Mouse (Mus musculus): ENCODE measurements around the gene Igfbp1. TPM values are rescaled to one million over a fixed set of nuclear protein-coding genes. Genes with fewer than 3 reads are reported as not detected.

The Igfbp1 gene
- polyA plus RNA-seq (2016; fragmentation: Nextera tagmentation; extraction: Ambion mirVana), result 39.5 and 41.4 TPM in 2 replicates

DNA sequence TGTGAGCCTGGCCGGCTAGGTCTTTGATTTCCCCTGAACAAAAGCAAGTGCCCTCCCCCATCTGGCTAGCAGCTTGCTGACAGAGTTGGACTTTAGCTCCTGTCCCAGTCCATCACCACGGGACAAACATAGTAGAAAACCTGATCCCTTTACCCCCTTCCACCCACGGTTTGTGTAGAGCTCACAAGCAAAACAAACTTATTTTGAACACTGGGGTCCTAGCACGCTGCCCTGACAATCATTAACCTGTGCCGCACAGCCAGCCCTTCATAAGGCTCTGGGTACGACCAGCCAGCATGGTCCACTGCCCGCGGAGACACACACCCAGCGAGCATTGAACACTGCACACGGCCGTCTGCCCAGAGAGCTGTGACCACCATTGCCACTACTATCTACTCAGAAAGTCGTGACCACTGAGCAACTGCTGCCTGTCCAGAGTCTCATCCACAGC is at the start of gene Igfbp1:
Igfbp1 (plus strand) TSS at position 292 of the 451 bp plus-strand sequence.
- Histone ChIP-seq H3K4me3 (peak within 1 kb of the TSS; percentile 40), H3K9ac (peak within 1 kb of the TSS; percentile 56; the same call in 1 of the 2 replicates), H3K4me2 (peak within 1 kb of the TSS; percentile 40), H3K27ac (peak within 1 kb of the TSS; percentile 71), H3K36me3 (no peaks in the 10 kb centered on the region), H3K27me3 (replicated peaks) (no peaks in the 10 kb centered on the region), H3K9me3 (replicated peaks) (no peaks in the 10 kb centered on the region; the same call in 1 of the 2 replicates), H3K4me1 (no peaks in the 10 kb centered on the region)
- ATAC-seq, result peak; percentile 73
- 55% methylated on average over 12 of the region's 12 CpGs for WGBS (ENCODE audit: insufficient replicate concordance)

DNA sequence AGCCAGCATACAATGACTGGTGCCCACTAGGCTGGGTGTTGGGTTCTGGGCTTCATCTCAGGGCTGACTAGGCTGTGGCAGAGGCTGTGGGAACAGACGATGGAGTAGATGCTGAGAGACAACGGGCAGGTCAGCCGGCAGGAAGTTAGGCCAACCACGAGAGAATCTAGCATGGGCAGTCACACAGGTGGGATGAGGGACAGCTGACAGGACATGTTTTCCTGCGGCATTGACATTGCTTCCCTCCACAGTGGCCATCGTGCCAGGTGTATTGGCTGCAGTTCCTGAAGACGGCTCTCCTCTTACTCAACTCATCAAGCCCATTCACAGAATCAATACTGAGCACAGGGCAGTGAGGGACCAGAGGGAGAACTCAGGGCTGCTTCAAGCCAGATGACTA is 49.6 kb upstream of the Igfbp1 start:
- WGBS (ENCODE audit: insufficient replicate concordance), result 62% methylated on average over 7 of the region's 7 CpGs
- Histone ChIP-seq H3K27ac (no peak overlapping the region), H3K4me3 (no peak overlapping the region), H3K4me2 (no peak overlapping the region), H3K9me3 (replicated peaks) (no peaks in the 10 kb centered on the region), H3K27me3 (replicated peaks) (no peaks in the 10 kb centered on the region), H3K9ac (no peak overlapping the region), H3K36me3 (no peaks in the 10 kb centered on the region), H3K4me1 (no peaks in the 10 kb centered on the region)
- ATAC-seq, result no peak

DNA sequence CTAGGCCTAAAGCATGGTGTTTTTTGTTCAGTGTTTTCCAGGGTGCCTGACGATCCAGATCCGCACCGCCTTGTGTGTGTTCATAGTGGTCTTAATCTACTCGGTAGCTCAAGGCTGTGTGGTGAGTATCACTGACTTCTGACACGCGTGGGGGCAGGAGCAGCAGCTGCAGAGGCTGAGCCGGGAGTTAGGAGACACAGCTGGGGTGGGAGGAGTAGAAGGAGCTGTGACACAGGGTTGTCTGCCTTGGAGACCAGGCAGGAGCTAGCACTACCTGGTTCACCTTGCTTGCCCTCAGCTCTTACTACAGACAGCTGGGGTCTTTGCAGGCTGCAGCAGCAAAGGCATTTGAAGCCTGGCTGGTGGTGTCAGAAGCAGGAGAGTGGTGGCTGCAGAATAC is 48.1 kb upstream of the Igfbp1 start:
- no peak overlapping the region for H3K4me3 ChIP-seq
- no peak overlapping the region for H3K4me2 ChIP-seq
- H3K9me3 ChIP-seq (replicated peaks), result no peaks in the 10 kb centered on the region
- H3K4me1 ChIP-seq, result no peaks in the 10 kb centered on the region
- no peaks in the 10 kb centered on the region for H3K27me3 ChIP-seq (replicated peaks)
- 62% methylated on average over 7 of the region's 7 CpGs for WGBS (ENCODE audit: insufficient replicate concordance)
- H3K36me3 ChIP-seq, result no peaks in the 10 kb centered on the region
- no peak overlapping the region for H3K9ac ChIP-seq
- ATAC-seq, result no peak
- H3K27ac ChIP-seq, result no peak overlapping the region

DNA sequence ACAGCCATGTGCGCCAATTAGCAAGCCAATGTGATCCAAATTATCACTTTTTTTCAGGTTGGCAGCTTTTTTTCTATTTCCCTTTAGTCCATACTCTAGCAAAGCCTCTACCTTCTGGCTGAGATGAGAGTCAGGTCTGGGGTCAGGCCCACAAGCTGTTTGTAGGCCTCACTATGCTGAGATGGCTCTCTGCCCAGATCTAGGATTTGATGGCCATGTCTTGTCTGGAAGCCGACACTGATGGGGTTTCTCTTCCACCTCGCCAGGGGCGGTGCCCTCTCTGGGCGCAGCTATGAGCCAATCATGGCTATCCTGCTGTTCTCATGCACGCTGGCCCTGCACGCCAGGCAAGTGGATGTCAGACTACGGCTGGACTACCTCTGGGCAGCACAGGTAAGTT is 47.1 kb upstream of the Igfbp1 start:
- Histone ChIP-seq H3K27ac (no peak overlapping the region), H3K9me3 (replicated peaks) (no peaks in the 10 kb centered on the region), H3K9ac (no peak overlapping the region), H3K4me3 (no peak overlapping the region), H3K36me3 (no peaks in the 10 kb centered on the region), H3K27me3 (replicated peaks) (no peaks in the 10 kb centered on the region), H3K4me2 (no peak overlapping the region), H3K4me1 (no peaks in the 10 kb centered on the region)
- no peak for ATAC-seq
- 74% methylated on average over 8 of the region's 8 CpGs for WGBS (ENCODE audit: insufficient replicate concordance)

DNA sequence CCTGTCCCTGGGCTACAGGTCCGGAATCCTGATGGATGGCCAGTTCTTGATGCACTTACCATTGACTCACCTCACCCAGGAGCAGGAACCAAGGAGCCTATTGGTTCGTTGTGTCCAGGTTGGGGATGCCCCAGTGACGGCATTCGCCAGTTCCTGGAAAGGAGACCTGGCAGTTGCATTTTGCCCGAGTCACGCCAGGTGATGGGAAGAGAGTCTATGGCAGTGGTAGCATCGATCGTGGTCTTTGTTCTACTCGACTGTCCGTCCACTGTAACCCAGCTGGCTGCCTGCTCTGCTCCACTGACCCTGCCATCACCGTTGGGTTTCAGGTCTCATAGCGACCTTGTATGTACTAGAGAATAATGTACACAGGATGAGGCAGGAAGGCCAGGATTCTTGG is 45.2 kb upstream of the Igfbp1 start:
- 73% methylated on average over 12 of the region's 12 CpGs for WGBS (ENCODE audit: insufficient replicate concordance)
- H3K4me3 ChIP-seq, result no peak overlapping the region
- H3K4me2 ChIP-seq, result no peak overlapping the region
- H3K9me3 ChIP-seq (replicated peaks), result no peaks in the 10 kb centered on the region
- no peaks in the 10 kb centered on the region for H3K27me3 ChIP-seq (replicated peaks)
- H3K9ac ChIP-seq, result no peak overlapping the region
- H3K27ac ChIP-seq, result peak overlapping the region; percentile 34; the same call in 1 of the 2 replicates
- no peak for ATAC-seq
- H3K36me3 ChIP-seq, result no peaks in the 10 kb centered on the region
- no peaks in the 10 kb centered on the region for H3K4me1 ChIP-seq

DNA sequence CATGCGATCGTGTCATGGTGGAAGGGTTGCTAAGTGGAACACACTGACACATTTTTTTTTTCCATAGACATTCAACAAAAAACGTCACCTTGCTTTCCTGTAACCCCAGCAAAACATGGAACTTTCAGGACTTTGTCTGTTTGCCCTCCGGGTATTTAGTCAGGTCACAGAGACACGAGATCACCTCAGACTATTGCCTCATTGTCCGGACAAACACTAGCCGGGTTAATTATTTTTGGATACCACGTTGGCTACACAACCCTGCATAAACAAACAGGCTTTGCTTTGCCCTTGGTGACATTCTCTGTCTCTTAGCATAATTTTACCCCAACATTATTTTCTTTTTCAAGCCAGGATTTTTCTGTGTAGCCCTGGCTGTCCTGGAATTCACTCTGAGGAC is 44.5 kb upstream of the Igfbp1 start:
- ATAC-seq, result peak; percentile 55
- Histone ChIP-seq H3K27me3 (replicated peaks) (no peaks in the 10 kb centered on the region), H3K4me1 (no peaks in the 10 kb centered on the region), H3K4me2 (no peak overlapping the region), H3K9me3 (replicated peaks) (no peaks in the 10 kb centered on the region), H3K4me3 (no peak overlapping the region), H3K9ac (no peak overlapping the region), H3K27ac (0 out of 2 replicates have a peak overlapping the region, but pooled peaks have one; percentile 34), H3K36me3 (no peaks in the 10 kb centered on the region)
- whole genome bisulfite sequencing (ENCODE audit: insufficient replicate concordance), result 66% methylated on average over 8 of the region's 8 CpGs

DNA sequence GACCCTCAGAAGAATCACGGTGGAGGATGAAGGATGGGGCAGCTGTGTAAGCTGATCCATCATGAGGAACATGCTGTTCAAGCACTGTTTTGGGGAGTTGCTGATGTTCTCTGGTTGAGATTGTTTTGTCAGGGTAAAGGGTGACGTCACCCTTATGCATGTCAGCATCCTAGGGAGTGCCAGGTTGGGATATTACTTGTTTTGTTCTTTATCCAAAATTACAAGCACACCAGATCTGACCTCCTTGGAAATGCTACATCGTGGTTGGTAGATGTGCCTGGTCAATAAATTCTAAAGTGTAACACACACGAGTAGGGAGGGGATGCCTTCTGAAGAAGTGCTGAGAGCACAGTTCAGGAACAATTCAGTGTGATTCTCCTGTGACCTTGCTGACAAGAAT is 41.2 kb upstream of the Igfbp1 start:
- no peak for ATAC-seq
- Histone ChIP-seq H3K27me3 (replicated peaks) (no peaks in the 10 kb centered on the region), H3K4me3 (no peak overlapping the region), H3K4me2 (no peak overlapping the region), H3K9ac (no peak overlapping the region), H3K36me3 (no peaks in the 10 kb centered on the region), H3K9me3 (replicated peaks) (no peaks in the 10 kb centered on the region), H3K4me1 (peaks cover 17% of the 10 kb centered on the region), H3K27ac (no peak overlapping the region)
- WGBS (ENCODE audit: insufficient replicate concordance), result 55% methylated on average over 4 of the region's 4 CpGs

DNA sequence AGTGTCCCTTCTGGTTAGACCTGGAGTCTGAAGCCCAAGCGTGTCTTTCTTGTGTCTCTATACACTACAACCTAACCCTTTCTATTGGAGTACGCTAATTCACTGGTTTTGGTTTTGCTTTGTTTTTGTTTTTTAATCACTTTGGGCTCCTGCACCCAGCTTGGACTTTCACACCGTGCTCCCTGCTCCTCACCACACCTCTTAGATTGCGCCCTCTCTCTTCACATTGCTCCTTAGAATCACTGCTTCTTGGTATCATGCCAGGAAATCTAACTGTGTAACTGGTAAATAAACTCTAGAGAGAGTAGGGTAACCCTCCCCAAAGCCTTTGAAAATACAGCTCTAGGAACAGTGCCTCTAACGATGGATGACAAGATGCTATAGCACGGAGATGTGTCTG is 39.4 kb upstream of the Igfbp1 start:
- Histone ChIP-seq H3K4me3 (no peak overlapping the region), H3K4me1 (peaks cover 17% of the 10 kb centered on the region), H3K4me2 (no peak overlapping the region), H3K9me3 (replicated peaks) (no peaks in the 10 kb centered on the region), H3K27me3 (replicated peaks) (no peaks in the 10 kb centered on the region), H3K9ac (no peak overlapping the region), H3K27ac (no peak overlapping the region), H3K36me3 (no peaks in the 10 kb centered on the region)
- no peak for ATAC-seq
- WGBS (ENCODE audit: insufficient replicate concordance), result 61% methylated on average over 6 of the region's 6 CpGs

DNA sequence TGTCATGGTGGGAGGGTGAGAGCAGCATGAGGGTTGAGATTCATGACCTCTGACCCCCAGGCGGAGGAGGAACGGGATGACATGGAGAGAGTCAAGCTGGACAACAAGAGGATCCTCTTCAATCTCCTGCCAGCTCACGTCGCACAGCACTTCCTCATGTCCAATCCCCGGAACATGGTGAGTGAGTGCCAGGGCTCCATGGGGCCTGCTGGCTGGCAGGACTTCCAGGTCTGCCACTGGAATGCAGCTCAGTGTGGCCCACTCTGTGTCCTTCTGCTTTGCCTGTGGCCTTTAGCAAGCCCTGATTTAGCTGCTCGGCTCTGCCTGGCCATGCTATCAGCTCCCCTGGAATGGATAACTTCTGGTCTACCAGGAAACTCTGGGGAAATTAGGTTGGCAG is 37.4 kb upstream of the Igfbp1 start:
- no peaks in the 10 kb centered on the region for H3K27me3 ChIP-seq (replicated peaks)
- 72% methylated on average over 6 of the region's 6 CpGs for WGBS (ENCODE audit: insufficient replicate concordance)
- ATAC-seq, result no peak
- H3K27ac ChIP-seq, result peak overlapping the region; percentile 64; the same call in 1 of the 2 replicates
- H3K4me2 ChIP-seq, result no peak overlapping the region
- H3K4me3 ChIP-seq, result no peak overlapping the region
- H3K4me1 ChIP-seq, result peaks cover 17% of the 10 kb centered on the region
- no peak overlapping the region for H3K9ac ChIP-seq
- no peaks in the 10 kb centered on the region for H3K9me3 ChIP-seq (replicated peaks)
- no peaks in the 10 kb centered on the region for H3K36me3 ChIP-seq

DNA sequence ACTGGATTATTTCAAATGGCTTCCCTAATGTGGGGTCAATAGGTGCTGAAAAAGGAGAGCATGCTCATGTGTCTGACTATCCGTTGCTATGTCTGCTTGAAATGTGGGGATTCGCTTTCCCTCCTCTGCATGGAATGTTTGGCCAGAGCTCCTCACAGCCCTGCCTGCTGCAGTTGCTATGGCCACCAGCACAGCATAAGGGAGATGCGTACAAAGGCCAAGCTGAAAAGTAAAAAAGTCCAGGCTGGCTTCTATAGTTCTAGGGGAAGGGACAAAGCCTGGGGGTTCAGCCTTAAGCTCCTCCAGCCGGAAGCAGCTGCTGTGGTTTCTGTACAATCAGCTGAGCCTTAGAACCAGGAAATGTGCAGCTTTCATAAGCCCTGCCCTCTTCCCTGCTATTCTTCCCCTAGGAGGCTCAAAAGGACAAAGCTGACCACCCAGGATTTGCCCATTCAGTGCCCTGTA is 36.9 kb upstream of the Igfbp1 start:
- H3K9ac ChIP-seq, result no peak overlapping the region
- no peaks in the 10 kb centered on the region for H3K9me3 ChIP-seq (replicated peaks)
- peak; percentile 52 for ATAC-seq
- H3K4me1 ChIP-seq, result peaks cover 17% of the 10 kb centered on the region
- no peaks in the 10 kb centered on the region for H3K36me3 ChIP-seq
- no peaks in the 10 kb centered on the region for H3K27me3 ChIP-seq (replicated peaks)
- no peak overlapping the region for H3K4me3 ChIP-seq
- H3K27ac ChIP-seq, result peak overlapping the region; percentile 64
- WGBS (ENCODE audit: insufficient replicate concordance), result 45% methylated on average over 4 of the region's 4 CpGs
- H3K4me2 ChIP-seq, result no peak overlapping the region

DNA sequence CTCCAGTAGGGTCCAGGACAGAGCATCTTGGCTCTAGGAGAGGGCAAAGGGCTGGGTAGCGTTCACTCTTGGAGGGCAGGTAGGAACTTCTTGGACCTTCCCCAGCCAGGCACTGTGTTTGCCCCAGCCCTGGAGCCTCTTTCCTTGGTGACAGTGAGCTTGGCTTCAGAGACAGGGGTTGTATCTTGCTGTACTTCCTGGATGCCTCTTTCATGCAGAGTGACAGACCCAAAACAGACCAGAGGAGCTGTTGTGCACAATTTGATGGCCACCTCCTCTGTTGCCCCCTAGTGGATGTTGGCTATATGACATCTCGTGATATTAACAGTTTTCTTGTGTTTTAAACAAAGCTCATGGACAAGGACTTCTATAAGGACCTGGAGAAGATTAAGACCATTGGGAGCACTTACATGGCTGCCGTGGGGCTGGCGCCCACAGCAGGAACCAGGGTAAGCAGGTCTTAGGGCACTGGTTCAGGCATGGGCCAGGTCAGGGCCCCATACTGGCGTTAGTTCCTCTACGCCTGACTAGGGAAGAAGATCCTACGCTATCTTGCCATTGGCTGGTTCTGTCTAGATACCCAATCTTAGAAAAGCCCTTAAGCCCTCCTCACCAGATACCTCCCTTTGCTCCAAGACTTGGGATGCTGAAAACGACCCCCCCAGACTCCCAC is 35.9 kb upstream of the Igfbp1 start:
- Histone ChIP-seq H3K9me3 (replicated peaks) (no peaks in the 10 kb centered on the region), H3K4me2 (no peak overlapping the region), H3K27me3 (replicated peaks) (no peaks in the 10 kb centered on the region), H3K4me1 (peaks cover 17% of the 10 kb centered on the region), H3K27ac (peak overlapping the region; percentile 64; the same call in 1 of the 2 replicates), H3K4me3 (no peak overlapping the region), H3K9ac (no peak overlapping the region), H3K36me3 (no peaks in the 10 kb centered on the region)
- WGBS (ENCODE audit: insufficient replicate concordance), result 60% methylated on average over 8 of the region's 8 CpGs
- ATAC-seq, result 0 out of 2 replicates have a peak, but pooled peaks have one; percentile 40

DNA sequence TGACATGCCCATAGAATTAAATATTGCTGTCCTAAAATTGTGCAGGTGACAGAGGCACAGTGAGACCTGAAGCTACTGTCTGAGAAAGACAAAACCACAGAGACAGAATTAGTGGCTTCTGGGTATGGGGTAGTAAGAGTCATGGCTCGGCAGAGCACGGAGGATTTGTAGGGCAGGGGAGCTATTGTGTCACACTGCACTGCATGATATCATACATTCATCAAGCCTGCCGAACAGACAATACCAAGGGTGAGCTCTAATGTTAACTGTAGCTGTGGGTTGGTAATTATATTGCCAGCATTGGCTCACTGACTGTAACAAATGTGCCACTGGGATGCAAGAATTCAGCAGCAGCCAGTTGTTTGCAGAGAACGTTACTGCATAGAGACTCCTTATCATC is 33.2 kb upstream of the Igfbp1 start:
- H3K27ac ChIP-seq, result no peak overlapping the region
- no peak overlapping the region for H3K4me2 ChIP-seq
- ATAC-seq, result no peak
- H3K9me3 ChIP-seq (replicated peaks), result no peaks in the 10 kb centered on the region
- no peaks in the 10 kb centered on the region for H3K36me3 ChIP-seq
- WGBS (ENCODE audit: insufficient replicate concordance), result 72% methylated on average over 4 of the region's 4 CpGs
- no peak overlapping the region for H3K9ac ChIP-seq
- H3K4me3 ChIP-seq, result no peak overlapping the region
- H3K27me3 ChIP-seq (replicated peaks), result no peaks in the 10 kb centered on the region
- peaks cover 14% of the 10 kb centered on the region for H3K4me1 ChIP-seq

Data from liver, embryonic 12.5 days (tissue).